Mouse (Mus musculus): ENCODE measurements around the gene Ptprh.

DNA sequence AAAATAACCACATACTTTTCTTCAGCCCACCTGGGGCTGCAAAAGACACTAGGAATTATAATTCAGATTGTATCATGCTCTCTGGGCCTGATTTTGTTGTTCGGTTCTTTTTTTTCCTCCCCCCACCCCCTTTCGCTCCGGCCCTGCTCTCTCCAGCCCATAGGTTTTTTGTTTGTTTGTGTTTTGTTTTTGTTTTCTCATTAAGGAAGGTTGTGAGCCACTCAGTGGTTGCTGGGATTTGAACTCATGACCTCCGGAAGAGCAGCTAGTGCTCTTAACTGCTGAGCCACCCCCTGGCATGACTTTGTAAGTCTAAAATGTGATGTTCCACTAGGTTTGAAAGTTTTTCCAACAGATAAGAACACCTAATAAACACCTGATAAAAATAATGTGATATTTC is 100.7 kb downstream of the Ptprh start:
- TF ChIP-seq CTCF (IDR thresholded peaks at IDR 0.05; ENCODE audit: low read depth) = no peak
- TF ChIP-seq EP300 (IDR thresholded peaks at IDR 0.05; ENCODE audit: low read depth) = no peak
